Mouse (Mus musculus): ENCODE data around the gene Gm26661. TPM values are rescaled to one million over a fixed set of nuclear protein-coding genes. Genes with fewer than 3 reads are reported as not detected.

Gene Gm26661
- total RNA-seq, 1 experiment = not detected

GRCm38 (mm10) chr14:7804558-7804905, 13.1 kb downstream of the Gm26661 start:
- no peak overlapping the region; the same call in 1 of the 2 replicates for H3K27ac ChIP-seq (ENCODE audit: insufficient read depth, low read depth, low read length, poor library complexity, severe bottlenecking)
- no peaks in the 10 kb centered on the region for H3K9me3 ChIP-seq (ENCODE audit: control insufficient read depth, insufficient read depth, low read depth, low read length)
- no peaks in the 10 kb centered on the region for H3K36me3 ChIP-seq (ENCODE audit: control insufficient read depth, insufficient read depth, low read length, poor library complexity, severe bottlenecking)
- DNase-seq (ENCODE audit: low read depth, low spot score) = no peak
- H3K4me1 ChIP-seq (ENCODE audit: control insufficient read depth in 2 of 2, insufficient read depth in 2 of 2, low read length in 2 of 2, poor library complexity in 1 of 2) = peaks cover 6 to 25% of the 10 kb centered on the region in 2 experiments; a peak in 3 of 4 replicates
- no peak overlapping the region for H3K9ac ChIP-seq (ENCODE audit: insufficient read depth, low read depth, low read length, poor library complexity, severe bottlenecking)
- TF ChIP-seq ZNF384 (IDR thresholded peaks at IDR 0.05; ENCODE audit: low read depth, low read length) (no peak), CHD2 (IDR thresholded peaks at IDR 0.05; ENCODE audit: low read depth, low read length) (no peak), MAFK (IDR thresholded peaks at IDR 0.05; ENCODE audit: insufficient read depth, low read depth, low read length) (no peak), HCFC1 (IDR thresholded peaks at IDR 0.05; ENCODE audit: borderline replicate concordance, insufficient read depth, low read length) (no peak)
- in situ Hi-C loops (cut with MboI; ENCODE audit: low sequenced_read_pairs in 2 of 2, unreplicated experiment in 2 of 2) = loop anchor here in 1 of 2 experiments (10.0 kb wide), 1 partner anchor 60 kb away; no protein-coding TSS in a partner anchor
- no peak overlapping the region for H3K4me3 ChIP-seq (ENCODE audit: insufficient read depth in 1 of 2, low read depth in 1 of 2, low read length in 2 of 2, poor library complexity in 1 of 2, severe bottlenecking in 1 of 2)

GRCm38 (mm10) chr14:7807711-7808110, 16.3 kb downstream of the Gm26661 start:
- peaks cover 6 to 27% of the 10 kb centered on the region in 2 experiments; a peak in 3 of 4 replicates for H3K4me1 ChIP-seq (ENCODE audit: control insufficient read depth in 2 of 2, insufficient read depth in 2 of 2, low read length in 2 of 2, poor library complexity in 1 of 2)
- H3K36me3 ChIP-seq (ENCODE audit: control insufficient read depth, insufficient read depth, low read length, poor library complexity, severe bottlenecking) = no peaks in the 10 kb centered on the region
- in situ Hi-C loops (cut with MboI; ENCODE audit: low sequenced_read_pairs in 2 of 2, unreplicated experiment in 2 of 2) = loop anchor here in 1 of 2 experiments (10.0 kb wide), 1 partner anchor 63 kb away; no protein-coding TSS in a partner anchor
- DNase-seq (ENCODE audit: low read depth, low spot score) = no peak
- 0 out of 4 replicates have a peak overlapping the region, but pooled peaks of 1 of the 2 experiments have one; percentile 10 for H3K4me3 ChIP-seq (ENCODE audit: insufficient read depth in 1 of 2, low read depth in 1 of 2, low read length in 2 of 2, poor library complexity in 1 of 2, severe bottlenecking in 1 of 2)
- peak overlapping the region; percentile 20; the same call in 1 of the 2 replicates for H3K9ac ChIP-seq (ENCODE audit: insufficient read depth, low read depth, low read length, poor library complexity, severe bottlenecking)
- H3K27ac ChIP-seq (ENCODE audit: insufficient read depth, low read depth, low read length, poor library complexity, severe bottlenecking) = peak overlapping the region; percentile 64; the same call in 1 of the 2 replicates
- no peak for TF ChIP-seq ZC3H11A (IDR thresholded peaks at IDR 0.05; ENCODE audit: borderline replicate concordance, low read depth, low read length)
- no peak for TF ChIP-seq CHD2 (IDR thresholded peaks at IDR 0.05; ENCODE audit: low read depth, low read length)
- no peak for TF ChIP-seq HCFC1 (IDR thresholded peaks at IDR 0.05; ENCODE audit: borderline replicate concordance, insufficient read depth, low read length)
- no peak for TF ChIP-seq ZNF384 (IDR thresholded peaks at IDR 0.05; ENCODE audit: low read depth, low read length)
- no peak for TF ChIP-seq MAFK (IDR thresholded peaks at IDR 0.05; ENCODE audit: insufficient read depth, low read depth, low read length)
- no peaks in the 10 kb centered on the region for H3K9me3 ChIP-seq (ENCODE audit: control insufficient read depth, insufficient read depth, low read depth, low read length)

GRCm38 (mm10) chr14:7808501-7808981, 17.2 kb downstream of the Gm26661 start:
- peak overlapping the region in 1 of 2 experiments; percentile 28; a peak in 1 of 4 replicates for H3K4me3 ChIP-seq (ENCODE audit: insufficient read depth in 1 of 2, low read depth in 1 of 2, low read length in 2 of 2, poor library complexity in 1 of 2, severe bottlenecking in 1 of 2)
- TF ChIP-seq CHD2 (IDR thresholded peaks at IDR 0.05; ENCODE audit: low read depth, low read length) (no peak), MAFK (IDR thresholded peaks at IDR 0.05; ENCODE audit: insufficient read depth, low read depth, low read length) (no peak), ZC3H11A (IDR thresholded peaks at IDR 0.05; ENCODE audit: borderline replicate concordance, low read depth, low read length) (no peak), ZNF384 (IDR thresholded peaks at IDR 0.05; ENCODE audit: low read depth, low read length) (no peak), HCFC1 (IDR thresholded peaks at IDR 0.05; ENCODE audit: borderline replicate concordance, insufficient read depth, low read length) (no peak)
- peaks cover 6 to 27% of the 10 kb centered on the region in 2 experiments; a peak in 3 of 4 replicates for H3K4me1 ChIP-seq (ENCODE audit: control insufficient read depth in 2 of 2, insufficient read depth in 2 of 2, low read length in 2 of 2, poor library complexity in 1 of 2)
- no peak for DNase-seq (ENCODE audit: low read depth, low spot score)
- H3K27ac ChIP-seq (ENCODE audit: insufficient read depth, low read depth, low read length, poor library complexity, severe bottlenecking) = peak overlapping the region; percentile 71
- in situ Hi-C loops (cut with MboI; ENCODE audit: low sequenced_read_pairs in 2 of 2, unreplicated experiment in 2 of 2) = loop anchor here in 1 of 2 experiments (10.0 kb wide), 1 partner anchor 64 kb away; no protein-coding TSS in a partner anchor
- H3K36me3 ChIP-seq (ENCODE audit: control insufficient read depth, insufficient read depth, low read length, poor library complexity, severe bottlenecking) = no peaks in the 10 kb centered on the region
- H3K9me3 ChIP-seq (ENCODE audit: control insufficient read depth, insufficient read depth, low read depth, low read length) = no peaks in the 10 kb centered on the region
- H3K9ac ChIP-seq (ENCODE audit: insufficient read depth, low read depth, low read length, poor library complexity, severe bottlenecking) = peak overlapping the region; percentile 18; the same call in 1 of the 2 replicates

- peak overlapping the region; percentile 18; the same call in 1 of the 2 replicates for H3K9ac ChIP-seq (ENCODE audit: insufficient read depth, low read depth, low read length, poor library complexity, severe bottlenecking)
- no peak for TF ChIP-seq ZC3H11A (IDR thresholded peaks at IDR 0.05; ENCODE audit: borderline replicate concordance, low read depth, low read length)
- no peak for TF ChIP-seq MAFK (IDR thresholded peaks at IDR 0.05; ENCODE audit: insufficient read depth, low read depth, low read length)
- TF ChIP-seq HCFC1 (IDR thresholded peaks at IDR 0.05; ENCODE audit: borderline replicate concordance, insufficient read depth, low read length) = no peak
- no peak for TF ChIP-seq CHD2 (IDR thresholded peaks at IDR 0.05; ENCODE audit: low read depth, low read length)
- no peak for TF ChIP-seq ZNF384 (IDR thresholded peaks at IDR 0.05; ENCODE audit: low read depth, low read length)
- H3K27ac ChIP-seq (ENCODE audit: insufficient read depth, low read depth, low read length, poor library complexity, severe bottlenecking) = peak overlapping the region; percentile 74
- H3K9me3 ChIP-seq (ENCODE audit: control insufficient read depth, insufficient read depth, low read depth, low read length) = no peaks in the 10 kb centered on the region
- H3K4me1 ChIP-seq (ENCODE audit: control insufficient read depth in 2 of 2, insufficient read depth in 2 of 2, low read length in 2 of 2, poor library complexity in 1 of 2) = peaks cover 3 to 22% of the 10 kb centered on the region in 2 experiments; a peak in 3 of 4 replicates
- in situ Hi-C loops (cut with MboI; ENCODE audit: low sequenced_read_pairs in 2 of 2, unreplicated experiment in 2 of 2) = loop anchor here in 1 of 2 experiments (10.0 kb wide), 1 partner anchor 64 kb away; no protein-coding TSS in a partner anchor
- H3K4me3 ChIP-seq (ENCODE audit: insufficient read depth in 1 of 2, low read depth in 1 of 2, low read length in 2 of 2, poor library complexity in 1 of 2, severe bottlenecking in 1 of 2) = no peak overlapping the region
- no peaks in the 10 kb centered on the region for H3K36me3 ChIP-seq (ENCODE audit: control insufficient read depth, insufficient read depth, low read length, poor library complexity, severe bottlenecking)
- no peak for DNase-seq (ENCODE audit: low read depth, low spot score)
Observed at GRCm38 (mm10) chr14:7809043-7809955, 17.9 kb downstream of the Gm26661 start.
